Mouse (Mus musculus) stomach, postnatal 0 days (tissue): ENCODE measurements at regions not wholly inside any gene's neighbourhood (a gene's known extent, or its start where the extent isn't known, plus 50 kb on each side); places are given as distances from the start of the nearest gene placed in this dataset.

Experiments
- CTCF ChIP-seq: IDR thresholded peaks from 2 replicates; pipeline ENCODE4 v1.5.1; 2016; ENCODE audit warnings: antibody characterized with exemption, low read depth, mild to moderate bottlenecking, moderate library complexity
- EP300 ChIP-seq: optimal IDR thresholded peaks from 2 replicates; pipeline ENCODE3; 2016; ENCODE audit warnings: antibody characterized with exemption

GRCm38 (mm10) chr6:37669407-37669806, 139.4 kb downstream of the Akr1d1 start:
- TF ChIP-seq CTCF: no peak
- no peak for TF ChIP-seq EP300
